Mouse (Mus musculus) spleen, embryonic (tissue): ENCODE measurements at regions not wholly inside any gene's neighbourhood (a gene's known extent, or its start where the extent isn't known, plus 50 kb on each side); places are given as distances from the start of the nearest gene placed in this dataset.

Experiments
- CTCF ChIA-PET: fragments of 350-600 bp; sonication (Branson Sonifier 250); formaldehyde crosslinking; loops from one replicate; lab custom pipeline; 2022; lab: Charles Lee

DNA sequence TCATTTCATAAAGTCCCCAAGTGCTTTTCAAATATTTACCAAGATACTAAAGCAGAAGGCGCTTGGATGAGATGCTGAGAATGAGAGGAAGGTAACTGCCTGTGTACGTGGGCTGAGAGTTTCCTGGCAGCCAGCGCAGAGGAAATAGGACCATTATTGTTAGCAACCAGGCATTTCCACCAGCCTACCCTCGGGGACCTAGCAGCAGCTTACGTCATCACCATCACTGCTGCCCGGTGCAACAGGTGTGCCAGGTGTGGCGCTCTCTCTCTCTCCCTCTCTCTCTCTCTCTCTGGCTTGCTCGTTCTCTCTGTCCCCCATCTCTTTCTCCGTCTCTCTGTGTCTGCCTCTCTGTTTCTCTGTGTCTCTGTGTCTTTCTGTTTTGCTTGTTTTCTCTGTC, 55.1 kb upstream of the Fam222a start:
- CTCF ChIA-PET, result no interaction called here

DNA sequence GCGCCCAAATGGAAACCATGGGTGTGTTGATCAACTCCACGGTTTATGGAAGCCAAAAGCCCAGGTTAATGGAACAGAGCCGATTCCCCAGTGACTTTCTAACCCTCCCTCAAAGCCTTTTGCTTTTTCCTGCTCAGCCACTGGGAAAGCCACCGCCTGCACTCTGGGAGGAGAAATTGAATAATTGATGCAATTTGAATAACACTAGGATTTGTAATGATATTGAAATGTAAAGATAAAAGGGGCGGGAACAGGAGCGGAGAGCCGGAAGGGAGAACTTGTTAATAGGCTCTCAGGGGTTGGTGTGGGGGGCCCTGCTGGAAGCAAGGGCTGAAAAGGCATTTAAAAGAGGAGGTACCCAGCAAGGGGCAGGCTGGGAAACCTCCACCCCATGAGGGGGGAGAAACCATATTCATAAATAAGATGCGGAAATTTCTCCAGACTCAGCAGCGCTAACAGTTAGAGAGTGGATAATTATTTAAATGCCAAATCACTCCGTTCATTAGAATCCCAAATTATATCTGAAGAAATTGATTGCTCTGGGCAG, 53.8 kb upstream of the Fam222a start:
- CTCF ChIA-PET, result interaction anchor here (0.6 kb wide), 1 partner anchor 230 kb away, joined by 19 read pairs; no protein-coding TSS in a partner anchor

DNA sequence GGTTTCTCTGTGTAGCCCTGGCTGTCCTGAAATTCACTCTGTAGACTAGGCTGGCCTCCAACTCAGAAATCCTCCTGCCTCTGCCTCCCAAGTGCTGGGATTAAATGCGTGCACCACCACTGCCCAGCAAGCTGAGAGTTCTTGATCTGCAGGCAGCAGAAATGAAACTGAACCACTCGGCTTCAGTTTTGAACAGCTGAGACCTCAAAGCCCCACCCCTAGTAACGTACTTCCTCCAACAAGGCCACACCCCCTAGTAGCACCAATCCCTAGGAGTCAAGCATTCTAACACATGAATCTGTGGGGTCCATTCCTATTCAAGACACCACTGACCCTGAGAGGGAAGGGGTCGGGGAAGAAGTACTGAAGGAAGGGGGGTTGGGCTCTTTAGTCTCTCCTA, 50.8 kb upstream of the Fam222a start:
- CTCF ChIA-PET, result no interaction called here

- CTCF ChIA-PET, result no interaction called here
Observed at GRCm38 (mm10) chr5:114518012-114518411, 49.8 kb upstream of the Fam222a start.
